Mouse (Mus musculus) C3H10T1/2 (cell line): ENCODE measurements around the gene Yars2. TPM values are rescaled to one million over a fixed set of nuclear protein-coding genes. Genes with fewer than 3 reads are reported as not detected.

Experiments used
- polyA plus RNA-seq, 2 experiments: library from polyadenylated mRNA; unstranded; fragments of >200 nt; fragmentation: generic; extraction: Trizol; gene quantifications; one replicate each; pipeline ENCODE4 v1.2.1; 2012; ENCODE audit warnings: missing spikeins in 2 of 2

The Yars2 gene
- 10 to 100 TPM in 1 of 2 experiments, 1 to 10 TPM in 1; 3.0 to 10.1 TPM for polyA plus RNA-seq

GRCm38 (mm10) chr16:16302369-16303137 lies at the start of gene Yars2:
Gene Yars2, plus strand, starts transcription at chr16:16302965.

DNA sequence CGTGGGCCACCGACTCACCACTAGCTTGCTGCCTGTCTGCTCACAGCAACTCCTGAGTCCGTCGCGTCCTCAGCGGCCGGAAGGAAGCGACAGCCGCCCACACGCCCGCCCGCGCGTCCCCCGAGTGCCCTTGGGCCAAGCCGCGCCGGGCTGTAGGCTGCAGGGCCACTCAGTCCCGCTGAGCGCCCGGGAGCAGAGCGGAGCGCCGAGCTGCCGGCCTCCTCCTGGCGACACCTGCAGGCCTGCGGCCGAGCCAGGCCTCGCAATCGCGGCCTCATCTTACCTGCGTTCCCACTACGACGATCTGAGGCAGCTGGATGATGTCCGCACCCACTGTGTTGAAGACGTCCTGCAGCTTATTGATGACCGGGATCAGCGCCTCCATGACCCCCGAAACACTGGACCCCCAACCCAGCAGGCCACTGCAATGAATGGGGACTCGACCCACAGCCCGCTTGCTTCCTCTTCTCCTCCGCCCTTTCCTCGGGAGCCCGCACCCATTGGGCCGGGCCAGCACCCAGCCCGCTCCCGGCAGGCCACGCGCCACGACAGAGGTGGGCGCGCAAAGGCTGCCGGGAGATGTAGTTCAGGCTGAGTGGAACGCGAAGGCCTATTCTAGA lies 55.8 kb downstream of the Yars2 start, which contains the start of gene Dnm1l:
TSS of gene Dnm1l (minus strand) at position 479 of the 620 bp plus-strand sequence.

Other genes starting within 250 kb of the Yars2 start
- gene Pkp2, start 89.6 kb upstream of the Yars2 start, polyA plus RNA-seq: under 1 TPM; 0.85 TPM
- 1 to 10 TPM in 1 of 2 experiments, under 1 TPM in 1; 0.89 to 7.3 TPM for gene Dnm1l, start 56.0 kb downstream of the Yars2 start, polyA plus RNA-seq